Comparison of ENCODE assay signal across 8 mouse cellular contexts in the genomic region with DNA sequence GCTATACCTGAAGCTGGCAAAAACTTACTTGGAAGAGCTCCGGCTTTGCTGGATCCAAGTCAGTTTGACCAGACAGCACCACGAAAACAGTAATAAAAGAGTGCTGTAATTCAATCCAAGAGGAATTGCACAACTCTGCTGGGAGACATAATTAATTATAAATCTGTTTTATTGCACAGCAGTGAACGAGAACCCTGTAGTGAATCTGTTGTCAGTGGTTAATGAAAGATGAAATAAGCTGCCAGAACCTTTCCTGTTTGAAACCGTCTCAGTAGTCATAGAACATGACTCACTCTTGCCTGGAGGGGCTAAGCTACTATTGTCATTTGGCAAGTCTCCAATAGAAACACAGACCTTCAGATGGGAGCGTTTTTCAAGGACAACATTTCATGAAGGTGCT. TPM values are rescaled to one million over a fixed set of nuclear protein-coding genes. Genes with fewer than 3 reads are reported as not detected.
A peak's percentile ranks its signal among the peaks of the same experiment; 100 is the strongest.
DNase-seq lines count a peak whose midpoint lies in the region; ATAC-seq and TF ChIP-seq lines count a peak whose summit lies in the region.

No protein-coding gene starts in this region.

- intact Hi-C loops in gastrocnemius, adult 2 months (cut with DNase I): no loop called here
- intact Hi-C loops in gastrocnemius, postnatal 36 days (cut with DNase I): no loop called here

- no peaks in the 10 kb centered on the region for H3K36me3 ChIP-seq in ES-Bruce4 (ENCODE audit: control insufficient read depth, insufficient read depth, low read length, poor library complexity, severe bottlenecking)
- H3K36me3 ChIP-seq in forebrain, embryonic 11.5 days (ENCODE audit: control insufficient read depth, insufficient read depth, low read length): no peaks in the 10 kb centered on the region

- peak overlapping the region; percentile 85 for H3K4me2 ChIP-seq in forebrain, embryonic 11.5 days (ENCODE audit: low read depth, low read length, severe bottlenecking)

- whole genome bisulfite sequencing in forebrain, embryonic 11.5 days: 66% methylated on average over 5 of the region's 5 CpGs

- H3K27me3 ChIP-seq in ES-Bruce4 (ENCODE audit: control insufficient read depth, insufficient read depth, low read length, poor library complexity, severe bottlenecking): no peaks in the 10 kb centered on the region
- H3K27me3 ChIP-seq in forebrain, embryonic 11.5 days (ENCODE audit: control insufficient read depth, insufficient read depth, low read length): no peaks in the 10 kb centered on the region

- H3K9me3 ChIP-seq in ES-Bruce4 (replicated peaks; ENCODE audit: control insufficient read depth, insufficient read depth, low read length, poor library complexity, severe bottlenecking): no peaks in the 10 kb centered on the region
- no peaks in the 10 kb centered on the region for H3K9me3 ChIP-seq in forebrain, embryonic 11.5 days (ENCODE audit: control insufficient read depth, low read length)

- peak overlapping the region; percentile 88 for H3K4me3 ChIP-seq in gastrocnemius, adult 2 months
- H3K4me3 ChIP-seq in ES-Bruce4 (ENCODE audit: low read depth, low read length): no peak overlapping the region
- peak overlapping the region; percentile 65 for H3K4me3 ChIP-seq in forebrain, embryonic 11.5 days (ENCODE audit: low read depth, low read length)

- H3K9ac ChIP-seq in ES-Bruce4 (ENCODE audit: low read depth, poor library complexity, severe bottlenecking): peak overlapping the region; percentile 67
- H3K9ac ChIP-seq in forebrain, embryonic 11.5 days (ENCODE audit: low read length): peak overlapping the region; percentile 91; the same call in 1 of the 2 replicates

- ATAC-seq in forebrain, embryonic 11.5 days (replicated peaks; ENCODE audit: low FRiP score): no peak

- TF ChIP-seq CTCF in gastrocnemius, adult 2 months (IDR thresholded peaks at IDR 0.05): no peak
- TF ChIP-seq CTCF in ES-Bruce4 (IDR thresholded peaks at IDR 0.05; ENCODE audit: low read depth, low read length): no peak

- no peak for TF ChIP-seq POLR2A in ES-Bruce4 (IDR thresholded peaks at IDR 0.05; ENCODE audit: insufficient read depth, low read length)

- TF ChIP-seq EP300 in ES-Bruce4 (IDR thresholded peaks at IDR 0.05; ENCODE audit: insufficient read depth, low read depth, low read length): no peak

- DNase-seq in gastrocnemius, adult 2 months: no peak
- no peak for DNase-seq in gastrocnemius, postnatal 10 days
- DNase-seq in forebrain, embryonic 11.5 days (ENCODE audit: low spot score): no peak
- peak; percentile 27 for DNase-seq in kidney, postnatal 14 days
- peak; percentile 14 for DNase-seq in retina, postnatal 1 day
- DNase-seq in left cerebral cortex, adult 18-20 months (ENCODE audit: low spot score in 2 of 2): no peak
- DNase-seq in gastrocnemius, postnatal 36 days: no peak

- H3K4me1 ChIP-seq in ES-Bruce4 (ENCODE audit: control insufficient read depth, insufficient read depth, low read length): no peaks in the 10 kb centered on the region
- no peaks in the 10 kb centered on the region for H3K4me1 ChIP-seq in forebrain, embryonic 11.5 days (replicated peaks; ENCODE audit: control insufficient read depth, insufficient read depth, low read length)

- H3K27ac ChIP-seq in gastrocnemius, adult 2 months: peak overlapping the region; percentile 99
- no peak overlapping the region; the same call in 1 of the 2 replicates for H3K27ac ChIP-seq in ES-Bruce4 (ENCODE audit: insufficient read depth, low read length)
- no peak overlapping the region for H3K27ac ChIP-seq in forebrain, embryonic 11.5 days (ENCODE audit: low read depth, low read length)

RNA-seq across cellular contexts. Expression of a gene that starts 0.7 kb away (rescaled TPM):
- 10 to 100 TPM; 16.6 to 18.9 TPM for total RNA-seq in gastrocnemius, adult 2 months (2021)
- total RNA-seq in gastrocnemius, postnatal 10 days (2021): 10 to 100 TPM; 23.6 to 32.4 TPM
- 65.8 and 75.1 TPM in 2 replicates for polyA plus RNA-seq in ES-Bruce4 (2011; ENCODE audit: insufficient read depth, insufficient read length, low read depth, missing spikeins)
- polyA plus RNA-seq in forebrain, embryonic 11.5 days (2014; fragmentation: Nextera tagmentation; extraction: Ambion mirVana): 57.3 and 63.8 TPM in 2 replicates
- 10 to 100 TPM; 66.1 to 75.6 TPM for total RNA-seq in left cerebral cortex, adult 18-20 months (2021)
- total RNA-seq in gastrocnemius, postnatal 36 days (2021): 10 to 100 TPM; 12.9 to 15.1 TPM

RNA-seq across cellular contexts. Expression of a gene that starts 22.8 kb away (rescaled TPM):
- 10 to 100 TPM; 14.0 TPM for total RNA-seq in gastrocnemius, adult 2 months (2021)
- 10 to 100 TPM; 15.5 to 22.0 TPM for total RNA-seq in gastrocnemius, postnatal 10 days (2021)
- polyA plus RNA-seq in ES-Bruce4 (2011; ENCODE audit: insufficient read depth, insufficient read length, low read depth, missing spikeins): 49.3 and 49.6 TPM in 2 replicates
- 84.1 and 97.3 TPM in 2 replicates for polyA plus RNA-seq in forebrain, embryonic 11.5 days (2014; fragmentation: Nextera tagmentation; extraction: Ambion mirVana)
- total RNA-seq in left cerebral cortex, adult 18-20 months (2021): 10 to 100 TPM; 44.8 to 51.3 TPM
- 10 to 100 TPM; 10.9 to 11.6 TPM for total RNA-seq in gastrocnemius, postnatal 36 days (2021)

RNA-seq across cellular contexts. Expression of a gene that starts 23.1 kb away (rescaled TPM):
- 10 to 100 TPM; 15.1 to 19.4 TPM for total RNA-seq in gastrocnemius, adult 2 months (2021)
- total RNA-seq in gastrocnemius, postnatal 10 days (2021): 10 to 100 TPM; 20.4 to 21.7 TPM
- polyA plus RNA-seq in ES-Bruce4 (2011; ENCODE audit: insufficient read depth, insufficient read length, low read depth, missing spikeins): 60.1 and 64.7 TPM in 2 replicates
- polyA plus RNA-seq in forebrain, embryonic 11.5 days (2014; fragmentation: Nextera tagmentation; extraction: Ambion mirVana): 64.9 and 71.9 TPM in 2 replicates
- total RNA-seq in left cerebral cortex, adult 18-20 months (2021): 10 to 100 TPM; 60.5 to 64.1 TPM
- total RNA-seq in gastrocnemius, postnatal 36 days (2021): 10 to 100 TPM; 10.4 to 11.9 TPM

Comparison
In these comparisons a context has a peak if more than half of its experiments do, and no peak if none do; other contexts are left out.
1. DNase-seq: peak in kidney, postnatal 14 days (single experiment) and retina, postnatal 1 day (single experiment); none in gastrocnemius, adult 2 months (single experiment), gastrocnemius, postnatal 10 days (single experiment), forebrain, embryonic 11.5 days (single experiment), left cerebral cortex, adult 18-20 months (0 of 2) and gastrocnemius, postnatal 36 days (0 of 2).